Mouse (Mus musculus) myocyte (in vitro differentiated cells): ENCODE results near the gene Hipk3. TPM values are rescaled to one million over a fixed set of nuclear protein-coding genes. Genes with fewer than 3 reads are reported as not detected.

Source experiments
- H3K27me3 ChIP-seq: one replicate; pipeline ENCODE4 v1.6.1; 2011; ENCODE audit not compliant: control insufficient read depth, insufficient read depth, insufficient read length
- H3K36me3 ChIP-seq: one replicate; pipeline ENCODE4 v1.6.1; 2011; ENCODE audit not compliant: control insufficient read depth, insufficient read depth
- H3K4me2 ChIP-seq: one replicate; pipeline ENCODE4 v1.6.1; 2011; ENCODE audit warnings: low read depth, control low read depth
- H3K4me3 ChIP-seq: one replicate; pipeline ENCODE4 v1.5.1; 2011; ENCODE audit warnings: mild to moderate bottlenecking, control low read depth, moderate library complexity
- H3K79me2 ChIP-seq: one replicate; pipeline ENCODE4 v1.6.1; 2011; ENCODE audit not compliant: control insufficient read depth, insufficient read depth
- H3ac ChIP-seq: one replicate; pipeline ENCODE4 v1.6.1; 2011; ENCODE audit not compliant: control insufficient read depth, insufficient read length
- CEBPB ChIP-seq: IDR thresholded peaks from 2 replicates; pipeline ENCODE4 v1.6.1; 2011; ENCODE audit warnings: mild to moderate bottlenecking, moderate library complexity; ENCODE audit not compliant: poor library complexity, insufficient read depth, severe bottlenecking
- E2F4 ChIP-seq: IDR thresholded peaks from one replicate; pipeline ENCODE4 v1.6.1; 2011; ENCODE audit warnings: mild to moderate bottlenecking, control low read depth, moderate library complexity; ENCODE audit not compliant: insufficient read depth
- MAX ChIP-seq: IDR thresholded peaks from one replicate; pipeline ENCODE4 v1.6.1; 2011; ENCODE audit warnings: low read depth, mild to moderate bottlenecking, control low read depth
- MYOD1 ChIP-seq, 3 experiments: IDR thresholded peaks; one replicate each; pipeline ENCODE4 v1.6.1; 2011; ENCODE audit warnings: control low read depth in 2 of 3, low read depth in 2 of 3, mild to moderate bottlenecking in 2 of 3, moderate library complexity in 1 of 3; ENCODE audit not compliant: insufficient read length in 2 of 3, control insufficient read depth in 1 of 3
- MYOG ChIP-seq, 3 experiments: IDR thresholded peaks; one replicate each; pipeline ENCODE4 v1.6.1; 2011; ENCODE audit warnings: control low read depth in 2 of 3, low read depth in 2 of 3, mild to moderate bottlenecking in 2 of 3; ENCODE audit not compliant: insufficient read length in 2 of 3, control insufficient read depth in 1 of 3, insufficient read depth in 1 of 3
- POLR2A ChIP-seq: IDR thresholded peaks from one replicate; pipeline ENCODE4 v1.6.1; 2011; ENCODE audit warnings: low read depth, mild to moderate bottlenecking, control low read depth, moderate library complexity; ENCODE audit not compliant: insufficient read length
- POLR2AphosphoS2 ChIP-seq: IDR thresholded peaks from one replicate; pipeline ENCODE4 v1.6.1; 2011; ENCODE audit warnings: low read depth, control low read depth; ENCODE audit not compliant: insufficient read length
- REST ChIP-seq: IDR thresholded peaks from one replicate; pipeline ENCODE4 v1.6.1; 2011; ENCODE audit warnings: mild to moderate bottlenecking, control low read depth, moderate library complexity; ENCODE audit not compliant: insufficient read depth, insufficient read length
- SRF ChIP-seq: IDR thresholded peaks from one replicate; pipeline ENCODE4 v1.6.1; 2011; ENCODE audit warnings: low read depth; ENCODE audit not compliant: control insufficient read depth, insufficient read length
- TCF12 ChIP-seq: IDR thresholded peaks from one replicate; pipeline ENCODE4 v1.6.1; 2011; ENCODE audit warnings: mild to moderate bottlenecking, control low read depth; ENCODE audit not compliant: poor library complexity, insufficient read depth, severe bottlenecking
- TCF3 ChIP-seq: IDR thresholded peaks from one replicate; pipeline ENCODE4 v1.6.1; 2011; ENCODE audit warnings: low read depth, control low read depth; ENCODE audit not compliant: insufficient read length
- USF1 ChIP-seq: IDR thresholded peaks from one replicate; pipeline ENCODE4 v1.6.1; 2011; ENCODE audit warnings: low read depth, mild to moderate bottlenecking, control low read depth, moderate library complexity
- polyA plus RNA-seq: library from polyadenylated mRNA; unstranded; fragments of >200 nt; fragmentation: generic; extraction: Trizol; gene quantifications from one replicate; pipeline ENCODE4 v1.2.1, GENCODE M21; 2012; ENCODE audit warnings: missing spikeins

Gene Hipk3
- polyA plus RNA-seq, 1 experiment, result 14.3 TPM

DNA sequence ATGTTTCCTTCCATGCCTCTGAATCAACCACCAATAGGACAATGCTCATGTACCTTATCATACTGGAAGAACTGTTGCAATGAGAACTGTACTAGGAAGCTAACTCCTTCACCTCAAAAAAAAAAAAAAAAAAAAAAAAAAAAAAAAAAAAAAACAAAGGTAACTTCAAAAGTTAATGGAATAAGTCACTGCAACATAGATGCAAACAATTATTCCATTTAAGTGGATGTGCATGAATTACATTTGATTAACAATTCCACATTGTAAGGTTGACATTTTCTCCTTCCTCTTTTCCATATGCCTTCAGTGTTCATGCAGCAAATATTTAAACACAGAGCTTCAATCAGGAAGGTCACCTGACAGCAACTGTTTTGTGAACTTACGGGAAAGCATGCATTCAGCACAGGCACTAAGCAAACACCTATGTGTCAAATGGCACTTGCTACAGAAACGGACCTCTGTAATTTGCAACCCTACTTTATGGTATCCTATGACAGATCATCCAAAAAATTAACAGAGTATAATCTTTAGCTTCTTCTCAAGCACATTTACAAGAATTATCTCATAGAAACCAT, 2.9 kb downstream of the Hipk3 start:
- peak overlapping the region; percentile 62 for H3K4me2 ChIP-seq
- H3K4me3 ChIP-seq, result no peak overlapping the region
- TF ChIP-seq USF1, result no peak
- no peak for TF ChIP-seq SRF
- peaks cover 64% of the 10 kb centered on the region for H3K79me2 ChIP-seq
- no peak overlapping the region for H3ac ChIP-seq
- H3K36me3 ChIP-seq, result no peaks in the 10 kb centered on the region
- H3K27me3 ChIP-seq, result no peaks in the 10 kb centered on the region

- no peak for TF ChIP-seq REST
- no peak for TF ChIP-seq E2F4
- Histone ChIP-seq H3K27me3 (no peaks in the 10 kb centered on the region), H3K4me3 (no peak overlapping the region), H3K36me3 (no peaks in the 10 kb centered on the region), H3ac (no peak overlapping the region), H3K79me2 (peaks cover 70% of the 10 kb centered on the region), H3K4me2 (peak overlapping the region; percentile 62)
These were observed 3.5 kb downstream of the Hipk3 start for GRCm38 (mm10) chr2:104490761-104491160.

DNA sequence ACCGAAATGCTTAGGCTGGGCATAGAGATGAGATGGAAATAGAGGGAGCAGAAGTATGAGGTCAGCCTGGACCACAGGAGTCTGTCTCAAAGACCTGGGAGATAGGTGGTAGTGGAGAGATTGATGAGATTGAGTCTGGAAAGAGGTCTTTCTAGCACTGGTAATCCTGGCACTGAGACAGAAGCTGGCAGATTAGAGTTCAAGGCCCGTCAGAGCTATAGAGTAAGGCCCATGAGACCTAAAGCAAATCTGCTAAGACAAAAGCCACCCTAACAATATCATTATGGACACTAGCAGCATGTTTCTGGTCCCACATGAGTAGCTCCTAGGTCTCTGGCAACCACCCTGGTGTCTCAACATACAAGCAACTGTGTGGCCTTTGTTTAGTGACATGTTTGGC, 4.4 kb downstream of the Hipk3 start:
- Histone ChIP-seq H3ac (no peak overlapping the region), H3K4me3 (no peak overlapping the region), H3K4me2 (no peak overlapping the region), H3K27me3 (no peaks in the 10 kb centered on the region), H3K79me2 (peaks cover 79% of the 10 kb centered on the region), H3K36me3 (no peaks in the 10 kb centered on the region)
- TF ChIP-seq SRF (no peak), MAX (no peak), TCF3 (no peak), CEBPB (no peak), REST (no peak), POLR2AphosphoS2 (no peak), USF1 (no peak), E2F4 (no peak), POLR2A (no peak), MYOD1 (IDR thresholded peaks at IDR 0.05; ENCODE audit: control insufficient read depth in 1 of 3, insufficient read length in 2 of 3, low read depth in 2 of 3) (no peak), TCF12 (no peak), MYOG (IDR thresholded peaks at IDR 0.05; ENCODE audit: control insufficient read depth in 1 of 3, insufficient read depth in 1 of 3, insufficient read length in 2 of 3, low read depth in 2 of 3) (no peak)

GRCm38 (mm10) chr2:104484438-104484837, 9.8 kb downstream of the Hipk3 start:
- TF ChIP-seq MAX (no peak), MYOG (IDR thresholded peaks at IDR 0.05; ENCODE audit: control insufficient read depth in 1 of 3, insufficient read depth in 1 of 3, insufficient read length in 2 of 3, low read depth in 2 of 3) (no peak), TCF12 (no peak), MYOD1 (IDR thresholded peaks at IDR 0.05; ENCODE audit: control insufficient read depth in 1 of 3, insufficient read length in 2 of 3, low read depth in 2 of 3) (no peak), POLR2A (no peak), POLR2AphosphoS2 (no peak), E2F4 (no peak), SRF (no peak), TCF3 (no peak)
- no peak overlapping the region for H3K4me3 ChIP-seq
- no peaks in the 10 kb centered on the region for H3K27me3 ChIP-seq
- H3K4me2 ChIP-seq, result no peak overlapping the region
- H3ac ChIP-seq, result no peak overlapping the region
- peaks cover 99% of the 10 kb centered on the region for H3K79me2 ChIP-seq
- no peaks in the 10 kb centered on the region for H3K36me3 ChIP-seq

- no peak for TF ChIP-seq TCF3
- no peak for TF ChIP-seq MYOG (IDR thresholded peaks at IDR 0.05; ENCODE audit: control insufficient read depth in 1 of 3, insufficient read depth in 1 of 3, insufficient read length in 2 of 3, low read depth in 2 of 3)
- no peak for TF ChIP-seq USF1
- no peak for TF ChIP-seq POLR2A
- TF ChIP-seq TCF12, result no peak
- TF ChIP-seq MAX, result no peak
- no peak for TF ChIP-seq CEBPB
- TF ChIP-seq MYOD1 (IDR thresholded peaks at IDR 0.05; ENCODE audit: control insufficient read depth in 1 of 3, insufficient read length in 2 of 3, low read depth in 2 of 3), result no peak
- TF ChIP-seq SRF, result no peak
- no peak for TF ChIP-seq POLR2AphosphoS2
- TF ChIP-seq E2F4, result no peak
- no peak for TF ChIP-seq REST
- Histone ChIP-seq H3K4me3 (no peak overlapping the region), H3K4me2 (no peak overlapping the region), H3ac (no peak overlapping the region), H3K27me3 (no peaks in the 10 kb centered on the region), H3K79me2 (peaks cover 99% of the 10 kb centered on the region), H3K36me3 (no peaks in the 10 kb centered on the region)
These were observed 12.1 kb downstream of the Hipk3 start for GRCm38 (mm10) chr2:104482156-104482555.
